Mouse (Mus musculus): Measurements from ENCODE around the gene Ppp4r2.

- no peak for TF ChIP-seq CTCF (IDR thresholded peaks at IDR 0.05; ENCODE audit: extremely low read depth, insufficient read length, insufficient replicate concordance, low read depth, low read length)
- no peak for TF ChIP-seq POLR2A (IDR thresholded peaks at IDR 0.05; ENCODE audit: low read depth, low read length)
Measured at GRCm38 (mm10) chr6:100826046-100826445, 7.4 kb upstream of the Ppp4r2 start.
